9 mouse cellular contexts compared by ENCODE assay signal in the genomic region with DNA sequence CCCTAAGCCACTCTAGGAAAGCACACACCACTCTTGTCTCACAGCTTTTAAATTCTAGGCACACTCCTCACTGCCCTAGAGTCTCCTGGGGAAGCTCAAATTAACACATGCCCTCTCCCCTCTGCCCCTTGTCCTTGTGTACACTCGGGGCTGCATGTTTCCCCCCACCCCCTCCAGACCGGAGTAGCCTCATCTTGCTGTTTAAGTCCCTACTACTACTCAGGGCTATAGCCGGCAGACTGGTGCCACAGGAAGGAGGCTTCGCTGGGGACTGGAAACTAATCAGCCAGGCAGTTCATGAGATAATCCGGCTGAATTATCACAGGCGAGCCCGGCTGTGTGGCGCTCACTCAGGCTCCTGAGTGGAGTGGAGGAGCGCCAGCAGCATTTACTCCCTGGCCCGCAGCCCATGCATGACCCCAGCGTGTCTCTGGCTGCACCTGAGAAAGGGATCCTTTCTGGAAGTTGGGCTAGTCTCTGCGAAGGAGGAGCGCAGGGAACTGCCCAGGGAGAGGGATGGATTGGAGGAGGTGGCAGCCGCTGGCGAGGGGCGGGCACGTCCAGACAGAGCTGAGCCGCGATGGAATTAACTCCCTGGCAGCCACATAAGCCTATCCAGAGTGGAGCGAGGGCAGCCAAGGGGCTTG. TPM values are rescaled to one million over a fixed set of nuclear protein-coding genes. Genes with fewer than 3 reads are reported as not detected.
DNase-seq lines count a peak whose midpoint lies in the region; ATAC-seq and TF ChIP-seq lines count a peak whose summit lies in the region.
"Had no signal": no experiment of that assay in that cellular context is flagged by ENCODE, and none has a peak within 500 bp of the region (broad histone marks: within the 10 kb centered on the region; RNA-seq: fewer than 3 reads in every experiment).

A gene (plus strand): TSS at position 363 of the 647 bp plus-strand sequence.

- DNase-seq in heart, adult 9 months (ENCODE audit: low spot score in 2 of 2) = no peak
- peak; percentile 36 for DNase-seq in embryo, embryonic 10 days (ENCODE audit: low spot score)
- DNase-seq in thymus, postnatal 25 days = no peak
- no peak for DNase-seq in lung, postnatal 10 days

- H3K4me2 ChIP-seq in heart, embryonic 15.5 days = peak within 1 kb of the TSS; percentile 62
- H3K4me2 ChIP-seq in hindbrain, embryonic 16.5 days (ENCODE audit: low read length) = peak within 1 kb of the TSS; percentile 71
- H3K4me2 ChIP-seq in neural tube, embryonic 13.5 days = peak within 1 kb of the TSS; percentile 59

- no peak within 1 kb of the TSS for H3K27ac ChIP-seq in heart, embryonic 15.5 days
- no peak within 1 kb of the TSS for H3K27ac ChIP-seq in hindbrain, embryonic 16.5 days (ENCODE audit: low read depth, low read length)
- H3K27ac ChIP-seq in neural tube, embryonic 13.5 days (replicated peaks) = no peak within 1 kb of the TSS

- peak within 1 kb of the TSS; percentile 37 for H3K4me3 ChIP-seq in heart, embryonic 15.5 days
- peak within 1 kb of the TSS; percentile 62 for H3K4me3 ChIP-seq in E14TG2a.4 (replicated peaks; ENCODE audit: low read length)
- H3K4me3 ChIP-seq in hindbrain, embryonic 16.5 days (ENCODE audit: low read length) = peak within 1 kb of the TSS; percentile 40
- peak within 1 kb of the TSS; percentile 32 for H3K4me3 ChIP-seq in neural tube, embryonic 13.5 days

- H3K4me1 ChIP-seq in heart, embryonic 15.5 days (replicated peaks) = peaks cover 9% of the 10 kb centered on the region
- H3K4me1 ChIP-seq in E14TG2a.4 (replicated peaks; ENCODE audit: low read depth, low read length) = peaks cover 7% of the 10 kb centered on the region; the same call in 1 of the 2 replicates
- peaks cover 11% of the 10 kb centered on the region for H3K4me1 ChIP-seq in hindbrain, embryonic 16.5 days (ENCODE audit: control insufficient read depth, insufficient read depth, low read depth, low read length)
- H3K4me1 ChIP-seq in neural tube, embryonic 13.5 days (replicated peaks) = peaks cover 12% of the 10 kb centered on the region

- 4% methylated on average over 20 of the region's 20 CpGs for WGBS in heart, embryonic 15.5 days
- 2% methylated on average over 20 of the region's 20 CpGs for WGBS in hindbrain, embryonic 16.5 days
- WGBS in neural tube, embryonic 13.5 days = 4% methylated on average over 20 of the region's 20 CpGs

- no peak for TF ChIP-seq CTCF in E14TG2a.4 (conservative IDR thresholded peaks at IDR 0.05; ENCODE audit: low read length)

- H3K9me3 ChIP-seq in heart, embryonic 15.5 days (replicated peaks) = no peaks in the 10 kb centered on the region
- no peaks in the 10 kb centered on the region for H3K9me3 ChIP-seq in E14TG2a.4 (ENCODE audit: low read length)
- H3K9me3 ChIP-seq in hindbrain, embryonic 16.5 days (ENCODE audit: control insufficient read depth, low read length) = no peaks in the 10 kb centered on the region
- no peaks in the 10 kb centered on the region for H3K9me3 ChIP-seq in neural tube, embryonic 13.5 days

- H3K36me3 ChIP-seq in heart, embryonic 15.5 days = no peaks in the 10 kb centered on the region
- no peaks in the 10 kb centered on the region for H3K36me3 ChIP-seq in E14TG2a.4 (ENCODE audit: insufficient read depth, low read length)
- no peaks in the 10 kb centered on the region for H3K36me3 ChIP-seq in hindbrain, embryonic 16.5 days (ENCODE audit: control insufficient read depth, insufficient read depth, low read length)
- H3K36me3 ChIP-seq in neural tube, embryonic 13.5 days = no peaks in the 10 kb centered on the region

- ATAC-seq in heart, embryonic 15.5 days (replicated peaks; ENCODE audit: insufficient number of reproducible peaks, insufficient read depth, low FRiP score, low read depth) = 0 out of 2 replicates have a peak, but pooled peaks have one; percentile 14
- peak; percentile 86 for ATAC-seq in hindbrain, embryonic 16.5 days
- ATAC-seq in neural tube, embryonic 13.5 days (ENCODE audit: low read depth) = peak; percentile 81

- H3K9ac ChIP-seq in heart, embryonic 15.5 days = no peak within 1 kb of the TSS
- peak within 1 kb of the TSS; percentile 61 for H3K9ac ChIP-seq in hindbrain, embryonic 16.5 days (ENCODE audit: low read depth, low read length)
- H3K9ac ChIP-seq in neural tube, embryonic 13.5 days = peak within 1 kb of the TSS; percentile 46; the same call in 1 of the 2 replicates

- H3K27me3 ChIP-seq in heart, embryonic 15.5 days = peaks cover 30% of the 10 kb centered on the region
- H3K27me3 ChIP-seq in E14TG2a.4 (ENCODE audit: insufficient read depth, low read length) = peaks cover 24% of the 10 kb centered on the region
- H3K27me3 ChIP-seq in hindbrain, embryonic 16.5 days (replicated peaks; ENCODE audit: control insufficient read depth, insufficient read depth, low read length) = no peaks in the 10 kb centered on the region
- H3K27me3 ChIP-seq in neural tube, embryonic 13.5 days = peaks cover 12% of the 10 kb centered on the region

RNA-seq across cellular contexts. Expression of the gene that starts here (rescaled TPM):
- 0.06 and 0.29 TPM in 2 replicates for polyA plus RNA-seq in heart, embryonic 15.5 days (2015; fragmentation: Nextera tagmentation; extraction: Ambion mirVana)
- polyA plus RNA-seq in hindbrain, embryonic 16.5 days (2015; fragmentation: Nextera tagmentation; extraction: Ambion mirVana) = 0.50 and 1.1 TPM in 2 replicates
- 0.60 and 0.72 TPM in 2 replicates for polyA plus RNA-seq in neural tube, embryonic 13.5 days (2015; fragmentation: Nextera tagmentation; extraction: Ambion mirVana)
- polyA plus RNA-seq: liver, embryonic 16.5 days had no signal

Comparison
In these comparisons a context has a peak if more than half of its experiments do, and no peak if none do; other contexts are left out.
1. Peak in ATAC-seq, H3K4me3 ChIP-seq and H3K4me2 ChIP-seq in heart, embryonic 15.5 days; RNA of the gene not detected or under 1 TPM.
2. Peak in ATAC-seq, H3K4me3 ChIP-seq, H3K9ac ChIP-seq and H3K4me2 ChIP-seq in neural tube, embryonic 13.5 days; RNA of the gene not detected or under 1 TPM.
3. ATAC-seq: peak in every context shown above with its lines; median percentile 86 in hindbrain, embryonic 16.5 days; 81 in neural tube, embryonic 13.5 days; 14 in heart, embryonic 15.5 days.